In genomic region chr11:109671136-109672020, GRCm38 (mm10) we compare ENCODE assay signal across 11 mouse cellular contexts. TPM values are rescaled to one million over a fixed set of nuclear protein-coding genes. Genes with fewer than 3 reads are reported as not detected.
DNase-seq lines count a peak whose midpoint lies in the region; ATAC-seq and TF ChIP-seq lines count a peak whose summit lies in the region.
"Had no signal": no experiment of that assay in that cellular context is flagged by ENCODE, and none has a peak within 500 bp of the region (broad histone marks: within the 10 kb centered on the region; RNA-seq: fewer than 3 reads in every experiment).

No protein-coding gene starts in this region.

- TF ChIP-seq CTCF in intestine, postnatal 0 days (IDR thresholded peaks at IDR 0.05; ENCODE audit: low read depth) = no peak
- no peak for TF ChIP-seq CTCF in thymus, adult 2 months (IDR thresholded peaks at IDR 0.05; ENCODE audit: borderline replicate concordance, control insufficient read depth, extremely low read depth, insufficient read depth, low read length, poor library complexity)

- no peak overlapping the region for H3K4me2 ChIP-seq in intestine, embryonic 14.5 days (ENCODE audit: low read length)
- no peak overlapping the region for H3K4me2 ChIP-seq in intestine, postnatal 0 days (replicated peaks; ENCODE audit: low read depth)
- H3K4me2 ChIP-seq in embryonic facial prominence, embryonic 14.5 days (ENCODE audit: low read depth, low read length) = no peak overlapping the region

- H3K27me3 ChIP-seq in intestine, embryonic 14.5 days (replicated peaks; ENCODE audit: control insufficient read depth, insufficient read depth, low read length) = no peaks in the 10 kb centered on the region
- no peaks in the 10 kb centered on the region for H3K27me3 ChIP-seq in intestine, postnatal 0 days (replicated peaks; ENCODE audit: control insufficient read depth, insufficient read depth, low read length)
- H3K27me3 ChIP-seq in thymus, adult 2 months (ENCODE audit: control insufficient read depth, insufficient read depth, low read length) = no peaks in the 10 kb centered on the region
- H3K27me3 ChIP-seq in embryonic facial prominence, embryonic 14.5 days (replicated peaks; ENCODE audit: control insufficient read depth, insufficient read depth, low read length) = no peaks in the 10 kb centered on the region

- no peaks in the 10 kb centered on the region for H3K9me3 ChIP-seq in intestine, embryonic 14.5 days (ENCODE audit: control insufficient read depth, low read length)
- H3K9me3 ChIP-seq in intestine, postnatal 0 days (ENCODE audit: control insufficient read depth) = no peaks in the 10 kb centered on the region
- H3K9me3 ChIP-seq in embryonic facial prominence, embryonic 14.5 days (ENCODE audit: control insufficient read depth, low read length) = no peaks in the 10 kb centered on the region

- WGBS in intestine, embryonic 14.5 days = 63% methylated on average over 6 of the region's 6 CpGs
- 79% methylated on average over 6 of the region's 6 CpGs for WGBS in intestine, postnatal 0 days
- WGBS in thymus, adult 2 months = 54% methylated on average over 6 of the region's 6 CpGs
- WGBS in embryonic facial prominence, embryonic 14.5 days = 55% methylated on average over 6 of the region's 6 CpGs

- H3K4me3 ChIP-seq in intestine, embryonic 14.5 days (ENCODE audit: low read depth, low read length) = no peak overlapping the region
- H3K4me3 ChIP-seq in intestine, postnatal 0 days (ENCODE audit: low read depth, low read length) = no peak overlapping the region
- H3K4me3 ChIP-seq in thymus, adult 2 months (ENCODE audit: control insufficient read depth, insufficient read depth, low read length) = no peak overlapping the region
- H3K4me3 ChIP-seq in embryonic facial prominence, embryonic 14.5 days (ENCODE audit: low read depth, low read length) = no peak overlapping the region
- H3K4me3 ChIP-seq: erythroblast, embryonic 14.5 days had no signal

- H3K27ac ChIP-seq in intestine, embryonic 14.5 days (ENCODE audit: low read depth) = 0 out of 2 replicates have a peak overlapping the region, but pooled peaks have one; percentile 7
- no peak overlapping the region for H3K27ac ChIP-seq in intestine, postnatal 0 days (ENCODE audit: low read depth, low read length)
- H3K27ac ChIP-seq in thymus, adult 2 months (ENCODE audit: control insufficient read depth, insufficient read depth, low read length) = peak overlapping the region; percentile 25; the same call in 1 of the 2 replicates
- peak overlapping the region; percentile 72 for H3K27ac ChIP-seq in embryonic facial prominence, embryonic 14.5 days (replicated peaks; ENCODE audit: low read depth, low read length)

- no peak overlapping the region for H3K9ac ChIP-seq in intestine, embryonic 14.5 days (ENCODE audit: low read length)
- H3K9ac ChIP-seq in intestine, postnatal 0 days (ENCODE audit: low read depth, low read length) = no peak overlapping the region
- 0 out of 2 replicates have a peak overlapping the region, but pooled peaks have one; percentile 14 for H3K9ac ChIP-seq in embryonic facial prominence, embryonic 14.5 days (ENCODE audit: low read depth, low read length)

- no peak for TF ChIP-seq POLR2A in thymus, adult 2 months (IDR thresholded peaks at IDR 0.05; ENCODE audit: control insufficient read depth, extremely low read depth, insufficient read depth, low read length, poor library complexity)

- no peak for DNase-seq in intestine, embryonic 14.5 days (ENCODE audit: low spot score)
- DNase-seq in thymus, adult 2 months = no peak
- no peak for DNase-seq in thymus, postnatal 4 days
- DNase-seq in embryonic facial prominence, embryonic 14.5 days (ENCODE audit: low spot score) = peak; percentile 54
- DNase-seq in frontal cortex, postnatal 36 days (ENCODE audit: low spot score in 2 of 2) = no peak
- DNase-seq in right cerebral cortex, postnatal 10 days (ENCODE audit: low spot score in 2 of 2) = no peak
- DNase-seq: cerebellum, adult 11 months had no signal

- peaks cover 33% of the 10 kb centered on the region for H3K36me3 ChIP-seq in intestine, embryonic 14.5 days (ENCODE audit: control insufficient read depth, insufficient read depth, low read length)
- H3K36me3 ChIP-seq in intestine, postnatal 0 days (ENCODE audit: control insufficient read depth, insufficient read depth) = peaks cover 38% of the 10 kb centered on the region
- H3K36me3 ChIP-seq in thymus, adult 2 months (ENCODE audit: control insufficient read depth, insufficient read depth, low read length) = peaks cover 34% of the 10 kb centered on the region
- H3K36me3 ChIP-seq in embryonic facial prominence, embryonic 14.5 days (ENCODE audit: control insufficient read depth, insufficient read depth, low read length) = peaks cover 45% of the 10 kb centered on the region

- no peak for ATAC-seq in intestine, embryonic 14.5 days (replicated peaks; ENCODE audit: low FRiP score, low TSS enrichment, low read depth)
- no peak for ATAC-seq in intestine, postnatal 0 days
- ATAC-seq in embryonic facial prominence, embryonic 14.5 days (ENCODE audit: low read depth) = no peak
- ATAC-seq in granulocyte monocyte progenitor cell, adult 5-6 weeks (replicated peaks; ENCODE audit: poor library complexity, severe bottlenecking) = no peak

- H3K4me1 ChIP-seq in intestine, embryonic 14.5 days (replicated peaks; ENCODE audit: control insufficient read depth, insufficient read depth, low read length) = 0 out of 2 replicates have a peak, but pooled peaks cover 2% of the 10 kb centered on the region
- no peaks in the 10 kb centered on the region for H3K4me1 ChIP-seq in intestine, postnatal 0 days (replicated peaks; ENCODE audit: control insufficient read depth, insufficient read depth, low read length)
- peaks cover 6% of the 10 kb centered on the region for H3K4me1 ChIP-seq in thymus, adult 2 months (replicated peaks; ENCODE audit: control insufficient read depth, insufficient read depth, low read length)
- peaks cover 12% of the 10 kb centered on the region; the same call in 1 of the 2 replicates for H3K4me1 ChIP-seq in embryonic facial prominence, embryonic 14.5 days (ENCODE audit: control insufficient read depth, insufficient read depth, low read length)

RNA-seq across cellular contexts. Expression of gene Prkar1a, which starts 22.2 kb away (rescaled TPM):
- polyA plus RNA-seq in intestine, embryonic 14.5 days (2014; fragmentation: Nextera tagmentation; extraction: Ambion mirVana) = 328 and 365 TPM in 2 replicates
- polyA plus RNA-seq in intestine, postnatal 0 days (2015; fragmentation: Nextera tagmentation; extraction: Ambion mirVana) = 180 and 188 TPM in 2 replicates
- 145 and 150 TPM in 2 replicates for polyA plus RNA-seq in thymus, adult 2 months (2012; rRNA removed)
- 432 and 435 TPM in 2 replicates for polyA plus RNA-seq in embryonic facial prominence, embryonic 14.5 days (2014; fragmentation: Nextera tagmentation; extraction: Ambion mirVana)
- total RNA-seq in granulocyte monocyte progenitor cell, adult 5-6 weeks (2014; fragmentation: Nextera tagmentation) = 91.7 and 101 TPM in 2 replicates
- total RNA-seq in granulocyte monocyte progenitor cell, adult 5-6 weeks (2017) = 77.3 and 83.9 TPM in 2 replicates

RNA-seq across cellular contexts. Expression of gene Fam20a, which starts 50.7 kb away (rescaled TPM):
- polyA plus RNA-seq in intestine, embryonic 14.5 days (2014; fragmentation: Nextera tagmentation; extraction: Ambion mirVana) = 0.79 and 1.7 TPM in 2 replicates
- polyA plus RNA-seq in intestine, postnatal 0 days (2015; fragmentation: Nextera tagmentation; extraction: Ambion mirVana) = 2.5 TPM in 2 replicates
- polyA plus RNA-seq in thymus, adult 2 months (2012; rRNA removed) = 2.8 and 3.2 TPM in 2 replicates
- polyA plus RNA-seq in embryonic facial prominence, embryonic 14.5 days (2014; fragmentation: Nextera tagmentation; extraction: Ambion mirVana) = 6.2 and 7.3 TPM in 2 replicates
- not detected in 2 replicates for total RNA-seq in granulocyte monocyte progenitor cell, adult 5-6 weeks (2014; fragmentation: Nextera tagmentation)
- not detected in 2 replicates for total RNA-seq in granulocyte monocyte progenitor cell, adult 5-6 weeks (2017)
- total RNA-seq: hematopoietic stem cell, adult 5-6 weeks had no signal
- polyA plus RNA-seq: erythroblast, embryonic 14.5 days had no signal

RNA-seq across cellular contexts. Expression of gene Wipi1, which starts 59.6 kb away (rescaled TPM):
- 18.0 and 18.2 TPM in 2 replicates for polyA plus RNA-seq in intestine, embryonic 14.5 days (2014; fragmentation: Nextera tagmentation; extraction: Ambion mirVana)
- 28.2 and 30.4 TPM in 2 replicates for polyA plus RNA-seq in intestine, postnatal 0 days (2015; fragmentation: Nextera tagmentation; extraction: Ambion mirVana)
- polyA plus RNA-seq in thymus, adult 2 months (2012; rRNA removed) = 4.7 and 7.0 TPM in 2 replicates
- polyA plus RNA-seq in embryonic facial prominence, embryonic 14.5 days (2014; fragmentation: Nextera tagmentation; extraction: Ambion mirVana) = 36.1 and 37.8 TPM in 2 replicates
- 5.7 and 8.4 TPM in 2 replicates for total RNA-seq in granulocyte monocyte progenitor cell, adult 5-6 weeks (2014; fragmentation: Nextera tagmentation)
- 1.6 and 6.2 TPM in 2 replicates for total RNA-seq in granulocyte monocyte progenitor cell, adult 5-6 weeks (2017)
